ENCODE assay signal across 8 mouse cellular contexts in genomic region chr14:25496116-25496515, GRCm38 (mm10). TPM values are rescaled to one million over a fixed set of nuclear protein-coding genes. Genes with fewer than 3 reads are reported as not detected.
A peak's percentile ranks its signal among the peaks of the same experiment; 100 is the strongest.
DNase-seq lines count a peak whose midpoint lies in the region; ATAC-seq and TF ChIP-seq lines count a peak whose summit lies in the region.

No protein-coding gene starts in this region.

- ATAC-seq in megakaryocyte progenitor cell, adult 5-6 weeks (replicated peaks; ENCODE audit: poor library complexity): no peak

- peak overlapping the region; percentile 20; the same call in 1 of the 2 replicates for H3K27ac ChIP-seq in layer of hippocampus, adult 2 months

- H3K4me3 ChIP-seq in layer of hippocampus, adult 2 months: no peak overlapping the region

- TF ChIP-seq CTCF in layer of hippocampus, adult 2 months (conservative IDR thresholded peaks at IDR 0.05): peak; percentile 11

- DNase-seq in layer of hippocampus, adult 2 months (ENCODE audit: low spot score in 2 of 2): peak; percentile 52 to 80
- no peak for DNase-seq in layer of hippocampus, postnatal 25 days (ENCODE audit: extremely low spot score in 1 of 2, low spot score in 1 of 2)
- DNase-seq in adrenal gland, postnatal 10 days: peak; percentile 78
- DNase-seq in cerebellum, adult 8-10 months: peak; percentile 79
- peak; percentile 73 for DNase-seq in kidney, postnatal 10 days
- no peak for DNase-seq in ovary, adult 18-20 months (ENCODE audit: low spot score)
- DNase-seq in left cerebral cortex, adult 11 months (ENCODE audit: low spot score): no peak

RNA-seq across cellular contexts. Expression of gene Zmiz1, which starts 37.1 kb away (rescaled TPM):
- total RNA-seq in layer of hippocampus, adult 2 months (2021): 10 to 100 TPM; 87.7 to 99.3 TPM
- 100 to 1,000 TPM in 1 of 2 experiments, 10 to 100 TPM in 1; 82.5 to 105 TPM for total RNA-seq in layer of hippocampus, postnatal 25 days (2021)
- 10 to 100 TPM; 63.8 to 73.3 TPM for total RNA-seq in adrenal gland, postnatal 10 days (2021)
- 70.0 and 79.1 TPM in 2 replicates for total RNA-seq in megakaryocyte progenitor cell, adult 5-6 weeks (2015)
- total RNA-seq in megakaryocyte progenitor cell, adult 5-6 weeks (2017): 8.2 and 9.3 TPM in 2 replicates

Comparison
In these comparisons a context has a peak if more than half of its experiments do, and no peak if none do; other contexts are left out.
1. DNase-seq: peak in layer of hippocampus, adult 2 months (2 of 2), adrenal gland, postnatal 10 days (single experiment), cerebellum, adult 8-10 months (single experiment) and kidney, postnatal 10 days (single experiment); none in layer of hippocampus, postnatal 25 days (0 of 2), ovary, adult 18-20 months (single experiment) and left cerebral cortex, adult 11 months (single experiment).